Mouse (Mus musculus) adrenal gland, postnatal 36 days (tissue): ENCODE results near the gene Scamp1. TPM values are rescaled to one million over a fixed set of nuclear protein-coding genes. Genes with fewer than 3 reads are reported as not detected.

ENCODE experiments used
- DNase-seq, 2 experiments: peaks; one replicate each; pipeline ENCODE4 v3.0.0; 2021; ENCODE audit warnings: mixed read lengths in 1 of 2
- total RNA-seq, 2 experiments: library from RNA; stranded (reverse); gene quantifications; 2 replicates each; pipeline ENCODE4 v1.2.3; 2021

Gene Scamp1
- total RNA-seq, 2 experiments from 2014 or later, result 58.1 to 71.6 TPM

GRCm38 (mm10) chr13:94279420-94279819 lies 6.2 kb downstream of the Scamp1 start:
- DNase-seq, result no peak

DNA sequence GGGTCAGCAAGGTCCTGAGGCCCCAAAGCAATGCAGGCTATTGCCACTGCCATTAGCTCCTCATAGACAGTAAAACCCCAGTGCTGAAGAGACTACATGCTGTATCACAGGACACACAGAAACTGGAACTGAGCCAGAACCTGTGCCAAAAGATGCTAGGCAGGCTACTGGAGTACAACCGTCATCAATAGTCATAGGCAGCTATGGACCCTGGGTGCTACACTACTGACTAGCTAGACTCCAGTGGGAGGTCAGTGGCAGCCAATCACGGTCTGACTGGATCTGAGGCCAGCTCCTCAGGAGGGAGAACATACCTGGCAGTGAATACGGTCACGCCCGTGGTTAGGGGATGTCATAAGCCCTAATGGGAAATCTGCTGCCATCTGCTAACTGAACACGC lies 14.4 kb downstream of the Scamp1 start:
- no peak for DNase-seq

DNA sequence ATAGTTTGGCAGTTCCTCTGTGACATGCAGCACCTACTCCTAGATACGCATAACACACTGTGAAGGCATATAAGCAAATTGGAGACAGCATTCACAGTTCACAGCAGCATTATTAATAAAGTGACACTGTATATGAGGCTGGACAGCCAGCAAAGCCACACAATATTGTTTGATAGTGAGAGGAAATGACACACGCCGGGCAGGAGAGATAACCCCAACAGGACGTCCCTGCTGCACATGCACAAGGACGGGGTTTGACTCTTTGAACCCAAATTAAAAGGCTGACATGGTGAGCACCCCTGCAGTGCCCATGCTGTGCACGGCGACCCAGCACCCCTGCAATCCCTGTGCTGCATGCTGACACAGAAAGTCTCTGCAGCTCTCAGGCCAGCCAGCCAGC lies 17.5 kb downstream of the Scamp1 start:
- no peak for DNase-seq

- DNase-seq, result no peak
Measured at GRCm38 (mm10) chr13:94267190-94267589, 18.5 kb downstream of the Scamp1 start.

GRCm38 (mm10) chr13:94266530-94266929 lies 19.1 kb downstream of the Scamp1 start:
- DNase-seq, result no peak

DNA sequence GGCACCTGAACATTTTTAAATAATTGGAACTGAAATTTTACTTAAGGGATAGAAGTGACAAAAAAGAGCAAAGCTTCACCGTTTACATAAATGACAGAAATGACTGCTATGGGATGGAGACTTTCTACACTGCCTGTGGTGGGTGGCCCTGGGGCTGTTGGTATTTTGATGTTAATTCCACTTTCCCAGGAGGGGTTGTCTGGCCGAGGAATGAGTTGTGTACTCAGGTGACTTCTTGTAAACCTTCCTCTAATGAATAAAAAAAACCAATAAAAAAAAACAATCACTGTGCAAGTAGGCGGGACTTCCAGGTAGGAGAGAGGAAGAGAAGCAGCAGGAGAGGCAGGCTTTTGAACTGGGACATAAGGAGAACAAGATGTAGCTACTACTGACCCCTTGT lies 20.4 kb downstream of the Scamp1 start:
- no peak for DNase-seq

DNA sequence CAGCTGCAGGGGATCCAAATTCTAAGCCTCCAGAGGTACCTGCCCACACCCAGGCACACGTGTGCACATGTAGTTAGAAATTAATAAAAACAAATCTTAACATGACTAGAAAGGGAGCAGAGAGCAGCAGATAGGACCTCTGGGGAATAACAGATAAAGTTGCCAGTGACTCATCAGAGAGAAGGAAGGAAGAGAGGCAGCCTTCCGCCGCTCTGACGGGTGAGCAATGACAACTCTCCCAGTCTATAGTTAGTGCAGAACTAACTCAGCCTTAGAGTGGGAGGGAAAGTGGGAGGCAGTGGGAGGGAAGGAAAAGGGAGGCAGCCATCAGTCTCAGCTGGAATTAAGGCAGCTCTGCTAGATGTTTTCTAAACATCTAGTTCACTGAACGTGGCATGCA lies 21.7 kb downstream of the Scamp1 start:
- peak; percentile 33 to 47 for DNase-seq

DNA sequence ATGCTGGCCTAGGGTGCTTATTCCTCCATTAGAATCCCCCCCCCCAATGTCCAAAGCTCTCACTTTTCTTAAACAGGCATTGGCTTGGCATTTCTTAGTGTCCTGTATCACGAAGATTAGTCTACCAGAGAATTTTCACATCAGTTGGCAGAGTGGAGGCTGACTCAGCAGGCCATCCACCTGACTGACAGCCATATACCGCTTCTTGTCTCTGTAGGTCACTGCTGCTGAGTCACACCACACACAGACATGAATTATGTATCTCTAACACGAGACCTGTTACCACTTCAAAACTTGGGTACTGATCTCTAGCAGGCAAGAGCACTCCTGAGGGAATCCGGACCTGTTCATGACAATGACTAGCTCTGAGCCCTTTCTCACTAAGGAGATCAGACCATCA lies 23.1 kb downstream of the Scamp1 start:
- DNase-seq, result peak; percentile 81

- no peak for DNase-seq
Measured at GRCm38 (mm10) chr13:94261624-94262023, 24.0 kb downstream of the Scamp1 start.

DNA sequence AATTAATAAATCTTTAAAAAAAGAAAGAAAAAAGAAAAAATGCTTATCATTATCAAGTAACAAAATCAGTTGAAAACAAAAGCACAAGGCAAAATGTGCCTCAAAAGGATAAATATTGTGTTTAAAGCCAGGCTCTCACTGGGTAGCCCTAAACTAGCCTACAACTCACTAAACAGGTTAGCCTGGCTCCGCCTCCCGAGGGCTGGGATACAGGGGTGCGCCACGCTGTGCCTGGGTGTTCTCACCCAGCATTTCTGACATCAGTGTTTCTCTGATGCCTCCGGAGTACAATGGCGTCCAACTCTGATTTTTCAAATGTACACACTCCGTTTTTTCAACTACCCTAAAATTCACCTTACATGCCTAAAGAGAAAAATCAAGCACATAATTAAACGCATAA lies 24.7 kb downstream of the Scamp1 start:
- no peak for DNase-seq

- DNase-seq, result no peak
Measured at GRCm38 (mm10) chr13:94259210-94259609, 26.4 kb downstream of the Scamp1 start.

- DNase-seq, result no peak
Measured at GRCm38 (mm10) chr13:94258530-94258929, 27.1 kb downstream of the Scamp1 start.

DNA sequence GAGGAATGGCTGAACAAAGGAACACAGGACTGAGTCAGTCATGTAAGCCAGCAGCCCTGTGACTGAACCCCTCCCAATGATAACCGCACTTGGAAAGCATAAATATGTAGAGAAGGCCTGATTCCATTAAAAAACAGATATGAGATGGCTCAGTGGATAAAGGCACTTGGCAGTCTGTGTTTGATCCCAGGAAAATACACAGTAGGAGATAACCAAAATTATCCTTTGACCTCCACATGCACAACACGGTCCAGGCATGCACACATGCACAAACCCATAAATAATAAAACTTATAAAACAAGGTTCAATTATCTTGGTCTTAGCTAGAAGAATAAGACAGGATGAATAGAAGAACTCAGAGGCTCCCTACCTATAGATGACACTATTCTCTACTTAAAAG lies 27.9 kb downstream of the Scamp1 start:
- no peak for DNase-seq

DNA sequence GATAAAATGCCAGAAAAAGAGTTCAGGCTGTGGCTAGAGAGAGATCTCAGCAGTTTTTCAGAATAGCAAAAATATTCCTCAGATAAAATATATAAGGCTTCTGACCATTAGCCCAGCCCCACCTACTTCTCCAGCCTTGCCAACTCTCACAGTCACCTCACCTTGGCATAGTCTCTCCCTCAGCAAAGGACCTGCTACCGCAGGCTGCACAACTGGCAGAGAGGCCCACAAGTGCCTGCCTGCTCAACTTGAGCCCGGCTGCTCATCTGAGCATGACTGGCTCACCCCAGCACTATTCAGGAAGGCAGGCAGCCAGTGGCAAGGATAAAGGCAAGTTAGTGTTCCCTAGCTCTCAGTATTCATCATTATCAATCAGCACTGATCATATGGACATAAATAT lies 30.5 kb downstream of the Scamp1 start:
- DNase-seq, result no peak

GRCm38 (mm10) chr13:94254286-94254685 lies 31.4 kb downstream of the Scamp1 start:
- DNase-seq, result no peak

GRCm38 (mm10) chr13:94253052-94253451 lies 32.6 kb downstream of the Scamp1 start:
- DNase-seq, result no peak

- DNase-seq, result no peak
Measured at GRCm38 (mm10) chr13:94250761-94251160, 34.9 kb downstream of the Scamp1 start.

DNA sequence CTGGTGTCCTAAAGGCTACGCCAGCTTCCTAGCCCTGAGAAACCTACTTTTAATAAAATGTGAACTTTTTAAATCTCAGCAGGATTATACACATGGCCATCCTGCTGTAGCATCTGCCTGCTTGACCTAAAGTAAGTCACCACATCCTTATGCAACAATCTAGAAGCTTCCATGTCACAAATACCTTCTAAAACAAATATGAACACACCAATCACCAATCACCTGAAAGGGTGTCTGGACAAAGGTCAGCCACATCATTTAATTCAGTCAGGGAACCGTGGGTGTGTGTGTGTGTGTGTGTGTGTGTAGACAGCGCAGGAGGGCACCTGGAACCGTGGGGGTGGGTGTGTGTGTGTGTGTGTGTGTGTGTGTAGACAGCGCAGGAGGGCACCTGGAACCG lies 35.5 kb downstream of the Scamp1 start:
- DNase-seq, result no peak

GRCm38 (mm10) chr13:94242897-94243296 lies 42.8 kb downstream of the Scamp1 start:
- DNase-seq, result no peak

DNA sequence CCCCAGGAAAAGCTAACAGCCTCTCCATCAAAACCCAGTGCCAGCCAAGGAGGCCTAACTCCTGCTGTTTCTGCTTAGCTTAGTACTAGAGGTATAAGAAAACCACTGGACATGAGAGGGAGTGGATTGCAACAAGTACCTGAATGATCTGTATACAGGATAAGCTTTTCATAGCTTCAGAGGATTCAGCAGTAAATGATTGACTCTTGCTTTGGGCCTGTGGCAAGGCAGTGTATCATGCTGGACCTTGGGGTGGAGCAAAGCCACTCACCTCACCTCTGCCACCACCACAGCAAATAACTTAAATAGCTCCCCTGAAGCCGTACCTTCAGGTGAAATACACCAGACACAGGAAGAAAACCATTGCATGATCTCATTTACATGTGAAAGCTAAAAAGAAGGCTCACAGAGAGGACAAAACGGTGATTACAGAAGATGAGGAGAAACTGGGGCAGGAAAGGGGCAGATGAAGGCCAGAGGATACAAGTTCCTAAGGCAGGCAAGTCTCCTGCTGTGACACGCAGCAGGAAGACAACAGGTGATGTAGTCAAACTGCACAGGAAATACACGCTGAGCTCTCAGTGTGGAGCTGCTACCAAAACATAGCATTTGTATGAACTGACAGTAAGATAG lies 43.6 kb downstream of the Scamp1 start:
- DNase-seq, result no peak

GRCm38 (mm10) chr13:94240873-94241272 lies 44.8 kb downstream of the Scamp1 start:
- DNase-seq, result no peak

GRCm38 (mm10) chr13:94240111-94240510 lies 45.5 kb downstream of the Scamp1 start:
- peak in 1 of 2 experiments; percentile 24 for DNase-seq

DNA sequence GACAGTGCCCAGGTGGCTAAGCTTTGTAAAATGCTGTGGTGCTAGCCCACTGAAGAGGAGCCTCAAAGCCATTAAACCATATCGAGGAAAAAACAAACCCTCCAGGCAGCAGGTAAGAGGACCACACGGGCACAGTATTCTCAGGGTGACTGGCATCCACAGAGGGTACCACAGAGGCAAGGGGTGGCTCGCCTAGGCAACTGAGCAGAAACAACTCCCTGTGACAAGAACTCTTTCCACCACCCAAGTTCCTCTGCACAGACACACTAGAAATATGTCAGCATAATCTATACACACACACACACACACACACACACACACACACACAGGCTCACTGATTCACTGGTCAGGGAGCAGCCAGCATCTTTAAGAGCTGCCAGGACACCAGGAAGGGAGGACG lies 46.2 kb downstream of the Scamp1 start:
- DNase-seq, result no peak

DNA sequence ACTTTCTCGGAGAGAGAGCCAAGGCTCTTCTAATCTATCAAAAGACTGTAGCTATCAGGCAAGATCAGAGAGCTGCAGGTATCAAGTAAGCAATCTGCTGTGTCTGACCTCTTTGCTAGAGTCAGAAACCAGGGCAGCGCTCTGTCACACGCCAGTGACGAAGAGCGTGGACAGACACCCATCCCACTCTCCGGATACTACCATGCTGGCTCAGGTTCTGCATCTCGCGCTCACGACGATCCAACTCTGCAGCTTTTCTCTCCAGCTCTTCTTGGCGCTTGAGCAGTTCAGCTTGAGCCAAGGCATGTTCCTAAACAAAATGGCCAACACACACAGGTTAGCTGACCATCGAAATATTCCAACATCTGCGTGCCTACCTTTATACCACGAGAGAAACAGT lies 53.8 kb downstream of the Scamp1 start:
- no peak for DNase-seq
